10 mouse cellular contexts compared by ENCODE assay signal in the genomic region with DNA sequence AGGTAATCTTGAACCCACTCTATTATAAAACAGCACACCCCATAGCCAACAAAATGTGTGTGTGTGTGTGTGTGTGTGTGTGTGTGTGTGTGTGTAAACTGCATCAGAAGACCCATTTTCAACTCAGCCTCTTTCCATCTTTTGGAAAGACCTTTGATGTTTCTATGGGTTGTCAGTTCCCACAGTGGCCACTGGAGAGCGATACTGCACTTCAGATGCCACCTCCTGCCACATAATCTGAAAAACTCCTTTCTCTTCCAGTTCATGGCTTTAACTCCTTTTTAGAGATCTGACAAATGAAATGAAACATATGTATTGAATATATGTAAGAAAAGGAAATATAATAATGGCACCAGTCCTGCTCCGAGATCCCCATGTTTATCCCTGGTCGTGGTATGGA.
A peak's percentile ranks its signal among the peaks of the same experiment; 100 is the strongest.
DNase-seq lines count a peak whose midpoint lies in the region; TF ChIP-seq lines count a peak whose summit lies in the region.
"Had no signal": no experiment of that assay in that cellular context is flagged by ENCODE, and none has a peak within 500 bp of the region (broad histone marks: within the 10 kb centered on the region; RNA-seq: fewer than 3 reads in every experiment).

No protein-coding gene starts in this region.

- peak; percentile 3 to 42 for DNase-seq in adrenal gland, adult (ENCODE audit: inconsistent age in 2 of 2, low spot score in 1 of 2)
- no peak for DNase-seq in adrenal gland, adult 8-10 months
- no peak for DNase-seq in liver, adult 2 months (ENCODE audit: extremely low read depth, low read depth, low spot score)
- no peak for DNase-seq in liver
- DNase-seq in cerebellum, postnatal 25 days = peak; percentile 23 to 38
- peak; percentile 2 for DNase-seq in layer of hippocampus, adult 9-11 months
- DNase-seq in spleen, adult 12 weeks (ENCODE audit: low spot score) = no peak
- no peak for DNase-seq in thymus, adult 18-20 months

- no peaks in the 10 kb centered on the region for H3K79me2 ChIP-seq in liver, adult 2 months (ENCODE audit: control insufficient read depth, insufficient read depth, low read length)

- no peak for TF ChIP-seq POLR2A in liver, adult 2 months (IDR thresholded peaks at IDR 0.05; ENCODE audit: extremely low read depth, insufficient read depth, low read length)

- TF ChIP-seq CTCF in liver, adult 2 months (IDR thresholded peaks at IDR 0.05; ENCODE audit: low read depth, low read length) = peak; percentile 43; the same call in 1 of the 2 replicates

- H3K9ac ChIP-seq in liver, adult 2 months (ENCODE audit: low read depth, low read length) = no peak overlapping the region
- H3K9ac ChIP-seq: limb, embryonic 12.5 days had no signal

- no peaks in the 10 kb centered on the region for H3K27me3 ChIP-seq in liver, adult 2 months (ENCODE audit: control insufficient read depth, insufficient read depth, low read length)

- H3K36me3 ChIP-seq in liver, adult 2 months (ENCODE audit: control insufficient read depth, insufficient read depth, low read length) = no peaks in the 10 kb centered on the region
- H3K36me3 ChIP-seq: limb, embryonic 12.5 days had no signal

- no peak overlapping the region for H3K4me3 ChIP-seq in liver, adult 2 months (ENCODE audit: insufficient read depth, low read depth, low read length)
- H3K4me3 ChIP-seq: erythroblast, embryonic 14.5 days; limb, embryonic 12.5 days had no signal

- no peak overlapping the region for H3K27ac ChIP-seq in liver, adult 2 months (replicated peaks; ENCODE audit: insufficient read depth, low read depth, low read length)
- H3K27ac ChIP-seq: limb, embryonic 12.5 days had no signal

- WGBS in liver, adult 2 months = 62% methylated on average over 3 of the region's 3 CpGs

- no peaks in the 10 kb centered on the region for H3K4me1 ChIP-seq in liver, adult 2 months (ENCODE audit: control insufficient read depth, insufficient read depth, low read length)
- H3K4me1 ChIP-seq: limb, embryonic 12.5 days had no signal

Comparison
In these comparisons a context has a peak if more than half of its experiments do, and no peak if none do; other contexts are left out.
1. DNase-seq: peak in adrenal gland, adult (2 of 2), cerebellum, postnatal 25 days (2 of 2) and layer of hippocampus, adult 9-11 months (single experiment); none in adrenal gland, adult 8-10 months (single experiment), liver, adult 2 months (single experiment), liver (single experiment), spleen, adult 12 weeks (single experiment) and thymus, adult 18-20 months (0 of 2).